Mouse (Mus musculus) mesoderm, embryonic 11.5 days (tissue): ENCODE measurements at regions not wholly inside any gene's neighbourhood (a gene's known extent, or its start where the extent isn't known, plus 50 kb on each side); places are given as distances from the start of the nearest gene placed in this dataset.

Source experiments
- DNase-seq: peaks from one replicate; pipeline ENCODE4 v3.0.0-alpha.2; 2012; ENCODE audit warnings: low read depth, low spot score

DNA sequence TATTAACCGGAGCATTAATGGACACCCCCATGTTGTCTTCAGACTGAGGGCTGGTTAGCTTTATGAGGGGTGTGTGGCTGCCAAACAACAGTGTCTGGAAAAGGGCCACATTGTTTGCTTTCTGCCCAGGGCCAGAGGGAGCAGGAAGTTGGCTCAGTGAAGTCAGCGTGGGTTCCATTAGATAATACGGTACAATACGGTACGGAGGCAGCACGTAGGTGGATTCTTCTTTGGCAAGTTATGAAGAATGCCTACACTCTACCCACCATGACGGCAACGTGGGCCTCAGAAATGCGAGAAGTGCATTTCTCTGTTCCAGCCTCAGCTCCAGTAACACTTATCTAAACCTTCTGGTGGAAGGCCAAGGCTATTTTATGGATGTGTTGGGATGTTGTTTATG is 108.2 kb downstream of the Gm10260 start:
- DNase-seq = no peak

DNA sequence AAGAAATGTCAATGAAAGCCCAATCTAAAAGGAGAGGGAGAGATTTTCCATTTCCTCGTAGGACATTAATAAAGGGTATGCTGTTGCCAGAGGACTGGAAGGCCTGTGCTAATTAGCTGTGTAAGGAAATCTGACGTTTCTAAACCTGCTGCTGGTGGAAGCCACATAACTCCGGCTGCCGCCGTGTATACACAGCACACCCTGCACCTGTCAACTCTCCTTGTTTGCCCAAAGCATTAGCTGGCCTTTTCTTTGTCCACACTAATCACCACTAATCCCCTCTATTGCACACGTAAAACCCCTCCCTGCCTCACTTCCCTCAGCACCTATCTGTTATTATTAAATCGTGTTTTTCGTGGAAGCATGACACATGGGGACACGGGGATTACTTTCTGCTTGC is 108.7 kb downstream of the Gm10260 start:
- no peak for DNase-seq

DNA sequence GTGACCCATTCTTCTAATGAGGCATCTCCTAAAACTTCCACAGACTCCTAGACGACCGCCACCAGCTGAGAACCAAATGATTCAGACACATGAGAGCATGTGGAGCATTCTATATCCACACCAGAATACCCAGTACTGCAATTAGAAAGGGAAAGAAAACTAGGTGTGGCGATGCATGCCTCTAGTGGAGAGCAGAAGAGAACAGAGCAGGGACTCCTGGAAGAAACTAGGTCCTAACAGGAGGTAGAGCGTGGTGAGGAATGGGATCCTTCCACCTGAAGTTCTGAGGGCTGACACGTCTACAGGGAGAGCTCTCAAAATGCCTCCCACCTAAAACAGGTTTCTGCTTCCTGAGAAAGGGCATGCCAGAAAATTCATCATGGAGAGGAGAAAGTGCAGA is 109.3 kb downstream of the Gm10260 start:
- no peak for DNase-seq

DNA sequence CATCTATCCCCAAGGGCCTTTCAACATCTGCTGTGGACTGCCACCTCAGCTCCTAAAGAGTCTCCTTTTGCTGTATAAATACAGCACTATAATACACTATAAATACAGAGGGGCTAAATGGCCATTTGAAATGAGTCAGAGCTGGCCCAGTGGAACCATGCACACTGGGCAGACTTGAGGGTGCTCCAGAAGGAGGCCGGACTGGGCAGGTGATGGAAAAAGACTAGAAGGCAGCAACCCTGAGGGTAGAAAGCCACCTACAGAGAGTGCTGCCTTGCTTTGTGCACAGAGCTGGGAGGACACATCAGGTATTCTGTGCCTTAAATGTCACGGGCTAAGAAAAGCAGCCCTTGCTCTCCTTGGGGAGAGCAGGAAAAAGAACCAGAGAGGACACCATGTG is 110.2 kb downstream of the Gm10260 start:
- no peak for DNase-seq

DNA sequence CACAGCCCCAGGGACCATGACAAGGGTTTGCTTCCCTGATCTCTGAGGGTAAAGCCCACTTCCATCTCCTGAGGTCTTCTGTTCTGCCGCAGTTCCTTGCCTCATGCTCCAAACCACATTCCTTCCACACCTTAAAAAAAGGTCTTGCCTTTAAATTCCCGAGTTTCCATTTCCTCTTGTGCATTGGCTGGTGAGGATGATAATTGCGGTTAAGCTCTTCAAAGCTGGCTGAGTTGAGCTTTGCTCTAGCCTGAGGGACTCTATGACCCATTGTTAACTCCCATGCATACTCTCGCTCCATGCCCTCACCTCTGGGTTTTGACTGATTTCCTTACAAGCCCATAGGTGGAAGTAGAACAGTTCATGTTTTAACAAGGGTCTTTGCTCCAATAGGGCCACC is 112.9 kb downstream of the Gm10260 start:
- DNase-seq = no peak

DNA sequence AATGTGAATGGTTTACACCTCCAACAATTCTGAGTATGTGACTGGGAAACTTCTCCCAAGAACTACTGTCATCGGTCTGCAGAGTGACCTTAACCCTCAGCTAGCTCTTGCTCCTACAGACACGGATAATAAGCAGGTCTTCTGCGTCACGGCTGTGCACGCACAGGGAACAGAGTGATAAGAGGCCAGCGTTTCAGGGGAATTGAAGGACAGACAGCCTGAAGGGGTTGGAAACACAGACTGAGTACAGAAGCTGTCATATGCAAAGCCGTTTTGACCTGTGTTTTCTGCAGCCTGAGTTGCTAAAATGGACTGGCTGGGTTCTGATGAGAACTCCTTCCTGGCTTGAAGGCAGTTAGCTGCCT is 114.4 kb downstream of the Gm10260 start:
- no peak for DNase-seq

DNA sequence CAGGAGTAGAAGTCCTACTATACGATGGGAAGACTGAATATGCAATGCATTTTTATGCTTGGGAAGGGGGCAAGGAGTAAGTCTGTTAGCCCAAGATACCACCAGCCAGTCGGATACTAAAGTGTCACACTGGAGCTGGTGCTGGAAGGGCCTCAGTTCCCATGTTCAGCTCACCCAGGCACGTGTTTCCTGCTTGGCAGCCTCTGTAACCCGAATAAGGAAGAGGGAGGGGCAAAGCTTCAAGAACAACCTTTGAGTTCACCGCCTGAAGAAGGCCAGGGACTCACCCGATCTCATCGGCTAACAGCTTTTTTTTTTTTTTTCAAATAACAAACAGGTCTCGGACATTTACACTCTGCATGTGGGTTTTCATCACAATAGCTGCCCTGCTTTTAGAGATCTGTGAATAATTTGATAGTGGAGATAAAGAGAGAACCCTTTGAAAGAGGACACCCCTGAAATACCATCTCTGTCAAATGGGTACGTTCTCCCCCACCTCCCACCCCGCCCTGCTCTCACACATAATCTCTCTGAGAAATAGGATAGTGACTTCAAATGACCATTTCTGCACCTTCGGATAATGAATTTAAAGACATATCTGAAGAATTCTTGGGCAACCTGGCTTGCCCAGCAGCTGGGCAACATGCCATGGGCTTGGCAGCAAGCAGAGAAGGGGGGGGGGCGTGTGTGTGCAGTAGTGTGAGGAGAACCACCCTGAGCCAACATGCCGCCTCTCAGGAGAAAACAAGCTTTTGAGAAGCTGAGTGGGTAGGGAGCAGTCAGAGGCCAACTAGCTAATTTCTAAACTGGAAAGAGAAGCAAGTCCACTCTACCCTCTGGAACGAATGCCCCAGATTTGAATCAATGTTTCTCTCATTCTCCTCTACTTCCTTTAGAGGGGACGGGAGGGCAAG is 115.1 kb downstream of the Gm10260 start:
- DNase-seq = no peak

DNA sequence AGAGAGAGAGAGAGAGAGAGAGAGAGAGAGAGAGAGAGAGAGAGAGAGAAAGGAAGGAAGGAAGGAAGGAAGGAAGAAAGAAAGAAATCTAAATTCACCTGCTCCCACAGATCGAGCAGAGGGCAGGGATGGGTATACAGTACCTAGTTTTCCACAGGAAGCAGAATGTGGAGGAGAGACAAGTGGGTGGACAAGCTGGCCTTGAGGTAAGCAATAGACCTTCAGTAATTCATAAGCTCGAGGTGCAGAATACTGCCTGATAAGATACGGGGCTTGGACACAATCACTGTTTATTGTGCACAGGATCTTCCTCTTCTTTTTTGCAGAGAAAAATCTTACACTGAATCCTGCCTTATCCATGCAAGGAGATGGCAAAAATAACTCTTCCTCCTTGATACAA is 120.2 kb downstream of the Gm10260 start:
- no peak for DNase-seq

DNA sequence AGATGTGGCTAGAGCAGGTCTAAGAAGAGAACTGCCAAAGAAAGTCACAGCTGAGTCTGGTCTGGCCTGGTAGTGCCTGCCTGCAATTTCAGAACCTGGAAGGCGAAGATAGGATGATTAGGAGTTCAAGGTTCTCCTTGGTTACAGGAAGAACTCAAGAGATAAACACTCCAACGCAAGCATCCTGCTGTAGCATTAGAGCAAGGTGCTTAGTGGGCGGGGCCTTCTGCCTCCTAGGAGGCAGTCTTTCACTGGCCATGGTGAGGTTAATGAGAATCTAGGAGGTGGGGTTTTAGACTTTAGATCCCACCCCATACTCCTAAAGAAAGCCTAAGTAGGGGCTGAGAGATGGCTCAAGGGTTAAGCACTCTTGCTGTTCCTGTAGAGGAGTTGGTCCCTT is 120.8 kb downstream of the Gm10260 start:
- no peak for DNase-seq

DNA sequence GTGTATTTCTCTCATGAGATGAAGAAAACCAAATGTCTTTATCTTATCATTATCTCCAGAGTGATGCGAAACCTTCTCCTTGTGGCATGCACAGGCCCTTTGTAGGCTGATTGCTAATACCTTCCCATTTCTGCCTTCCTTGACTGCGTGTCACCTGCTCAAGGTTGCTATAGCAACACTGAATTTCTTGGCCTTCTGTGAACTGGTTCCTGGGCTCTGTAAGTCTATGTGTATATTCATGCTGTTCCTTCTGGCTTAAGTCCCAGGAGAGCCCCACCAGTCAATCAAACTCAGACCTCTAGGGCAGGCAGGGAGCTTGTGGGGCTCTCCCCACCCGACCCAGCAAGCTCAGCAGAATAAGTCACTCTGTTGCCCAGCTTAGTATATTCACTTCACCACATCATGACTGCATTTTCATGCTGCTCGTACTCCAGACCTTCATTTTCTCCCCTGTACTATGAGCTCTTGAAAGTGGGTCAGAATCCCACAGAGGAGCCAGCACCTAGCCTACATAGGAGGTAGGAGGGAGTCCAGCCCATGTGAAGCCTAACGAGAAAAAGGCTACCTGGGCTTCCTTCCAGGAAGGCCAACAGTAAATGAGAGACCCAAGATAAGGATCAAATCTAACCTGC is 121.9 kb downstream of the Gm10260 start:
- DNase-seq = no peak

DNA sequence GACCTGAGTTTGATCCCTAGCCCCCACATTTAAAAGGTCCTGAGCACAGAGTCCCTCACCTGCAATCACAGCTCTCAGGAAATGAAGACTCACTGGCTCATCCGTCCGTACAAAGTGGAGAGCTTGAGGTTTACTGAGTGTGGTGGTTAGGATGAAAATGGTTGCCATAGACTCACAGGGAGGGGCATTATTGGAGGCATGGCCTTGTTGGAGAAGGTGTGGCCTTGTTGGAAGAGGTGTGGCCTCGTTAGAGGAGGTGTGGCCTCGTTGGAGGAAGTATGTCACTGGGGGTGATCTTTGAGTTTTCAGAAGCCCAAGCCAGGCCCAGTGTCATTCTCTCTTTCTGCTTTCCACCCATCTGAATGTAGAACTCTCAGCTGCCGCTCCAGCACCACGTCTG is 122.9 kb downstream of the Gm10260 start:
- DNase-seq = no peak

DNA sequence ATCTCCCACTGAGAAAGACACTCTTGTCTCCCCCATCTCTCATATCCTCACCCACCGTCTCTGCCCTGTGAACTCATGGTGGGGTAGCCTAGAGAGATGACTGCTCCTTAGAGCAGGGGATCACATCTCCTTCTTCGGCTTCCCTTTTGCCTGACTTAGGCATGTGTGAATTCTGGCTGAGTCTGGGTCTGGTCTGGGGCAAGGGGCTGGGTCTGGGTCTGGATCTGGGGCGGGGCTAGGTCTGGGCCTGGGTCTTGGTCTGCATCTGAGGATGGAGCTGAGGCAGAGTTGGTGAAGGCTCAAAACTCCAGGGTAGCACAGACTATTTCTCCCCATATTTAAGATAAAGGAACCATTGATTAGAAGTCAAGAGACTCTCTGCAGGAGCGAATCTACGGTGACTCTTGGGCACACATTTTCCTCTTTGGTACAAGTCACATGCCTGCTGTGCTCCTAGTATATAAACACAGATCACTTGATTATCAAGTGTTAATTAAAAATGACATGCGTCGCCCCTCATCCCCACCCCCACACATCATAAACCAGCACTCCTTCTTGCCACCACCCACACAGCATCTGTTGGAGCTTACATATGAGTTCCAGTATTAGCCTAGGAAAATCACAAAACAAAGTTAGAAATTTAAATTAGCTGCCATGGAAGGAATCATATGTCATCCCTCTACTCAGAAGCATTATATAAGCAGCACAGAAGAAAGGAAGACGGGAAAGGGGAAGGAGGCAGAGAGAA is 126.2 kb downstream of the Gm10260 start:
- no peak for DNase-seq

DNA sequence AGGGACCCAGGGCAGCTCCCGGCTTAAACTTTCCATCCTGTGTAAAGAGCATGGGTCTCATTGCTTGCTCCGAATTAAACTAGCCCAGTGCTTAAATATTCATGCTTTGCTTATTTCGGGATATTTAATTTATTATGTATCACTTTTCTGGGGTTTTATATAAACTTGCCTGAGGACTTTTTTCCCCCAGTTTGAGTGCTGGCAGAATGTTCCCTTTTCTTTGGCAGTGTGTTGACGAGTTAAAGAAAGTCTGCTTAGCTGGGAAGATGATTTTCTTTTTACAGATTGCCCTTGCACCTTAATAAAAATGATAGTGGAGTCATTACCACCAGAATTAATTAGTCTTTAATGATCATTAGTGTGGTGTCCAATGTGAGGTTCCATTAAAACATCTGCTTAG is 126.9 kb downstream of the Gm10260 start:
- DNase-seq = no peak

DNA sequence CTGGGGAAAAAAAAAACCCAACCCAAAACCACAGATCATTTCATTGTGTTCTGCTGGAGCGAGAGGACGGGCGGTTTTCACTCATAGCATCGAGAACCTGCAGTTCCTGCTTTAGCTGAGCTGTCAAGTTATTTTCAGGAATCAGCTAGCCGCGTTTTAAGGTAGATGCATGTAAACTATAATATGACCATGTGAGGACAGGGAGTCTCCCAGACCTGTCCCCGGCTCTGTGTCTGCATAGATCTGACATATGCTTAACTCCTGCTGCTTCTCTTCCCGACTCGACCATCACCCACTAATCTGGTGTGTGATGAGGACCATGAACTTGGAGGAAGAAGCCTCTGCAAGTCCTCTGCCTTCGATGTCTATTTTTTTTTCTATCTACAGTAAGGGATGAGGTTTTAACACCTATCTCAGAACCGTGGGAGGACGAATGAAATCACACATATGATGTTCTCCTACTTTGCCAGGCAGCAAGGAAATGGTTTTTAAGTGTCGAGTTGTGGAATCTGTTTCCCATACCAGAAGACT is 128.5 kb downstream of the Gm10260 start:
- no peak for DNase-seq

DNA sequence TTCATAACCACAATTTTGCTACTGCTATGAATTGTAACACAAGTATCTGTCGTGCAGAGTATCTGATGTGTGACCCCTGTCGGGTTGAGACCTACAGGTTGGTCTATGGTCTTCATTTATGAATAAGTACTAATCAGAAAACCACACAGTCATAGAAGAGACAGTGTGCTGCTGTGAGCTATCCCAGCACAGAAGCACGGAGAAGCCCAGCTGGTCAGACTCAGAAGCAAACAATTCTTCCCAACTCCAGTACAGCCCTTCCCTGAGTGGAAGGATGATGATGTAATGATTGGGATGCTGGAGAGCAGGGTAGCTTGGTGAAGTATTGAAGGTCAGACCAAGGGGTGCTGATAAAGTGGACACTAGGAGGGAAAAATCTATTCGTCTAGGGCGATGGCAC is 129.5 kb downstream of the Gm10260 start:
- DNase-seq = no peak

DNA sequence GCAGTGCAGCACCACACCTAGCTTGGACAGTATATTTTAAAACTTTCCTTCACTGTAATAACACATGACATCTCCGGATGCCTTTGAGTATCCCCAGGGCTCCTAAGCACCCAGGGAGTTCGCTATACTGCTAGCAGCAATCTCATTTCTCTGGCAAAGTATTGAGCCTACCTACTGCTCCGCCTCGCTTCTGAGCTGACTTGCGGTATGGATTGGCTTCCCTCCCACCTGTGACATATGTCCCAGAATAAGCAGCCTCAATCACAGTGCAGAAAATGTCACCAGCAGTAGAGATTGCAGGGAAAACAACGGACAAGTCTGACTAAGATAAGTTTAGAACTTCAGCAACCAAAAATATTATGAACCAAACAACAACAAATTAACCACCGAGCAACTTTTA is 131.8 kb downstream of the Gm10260 start:
- DNase-seq = no peak

DNA sequence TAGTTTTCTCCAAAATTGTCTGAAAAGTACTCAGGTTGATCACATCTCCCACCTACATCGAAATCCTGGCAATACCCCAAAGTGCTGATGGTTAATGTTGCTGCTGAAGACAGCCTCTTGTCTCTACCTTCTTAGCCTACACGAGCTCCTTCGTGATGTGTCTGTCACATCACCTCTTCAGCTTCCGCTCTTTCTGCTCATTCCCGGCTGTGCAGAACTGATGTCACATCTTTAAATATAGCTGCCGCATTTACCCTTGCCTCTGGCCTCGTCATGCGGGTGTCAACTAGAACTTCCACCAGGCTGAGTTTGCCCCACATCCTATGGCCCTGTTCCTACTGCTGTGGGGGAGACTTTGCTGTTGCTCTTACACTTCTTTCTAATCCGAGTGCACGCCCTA is 133.2 kb downstream of the Gm10260 start:
- no peak for DNase-seq

DNA sequence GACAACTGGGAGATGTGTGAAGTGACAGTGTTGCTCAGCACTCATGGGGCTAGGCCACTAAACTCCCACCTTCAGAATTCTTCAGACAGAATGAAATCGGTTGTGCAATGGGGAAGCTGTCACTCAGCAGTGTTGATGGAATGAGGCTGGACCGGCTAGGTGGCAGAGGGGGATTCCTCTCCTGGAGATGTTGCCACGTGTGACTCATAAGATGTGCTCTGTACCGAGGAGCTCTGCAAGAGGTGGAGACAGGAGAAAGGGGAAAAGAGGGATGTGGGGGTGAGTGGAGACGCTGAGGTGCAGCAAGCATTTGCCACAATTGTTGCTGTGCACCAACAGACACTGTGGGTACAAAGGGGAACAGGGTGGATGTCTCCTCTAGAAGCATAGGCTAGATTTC is 133.6 kb downstream of the Gm10260 start:
- no peak for DNase-seq

DNA sequence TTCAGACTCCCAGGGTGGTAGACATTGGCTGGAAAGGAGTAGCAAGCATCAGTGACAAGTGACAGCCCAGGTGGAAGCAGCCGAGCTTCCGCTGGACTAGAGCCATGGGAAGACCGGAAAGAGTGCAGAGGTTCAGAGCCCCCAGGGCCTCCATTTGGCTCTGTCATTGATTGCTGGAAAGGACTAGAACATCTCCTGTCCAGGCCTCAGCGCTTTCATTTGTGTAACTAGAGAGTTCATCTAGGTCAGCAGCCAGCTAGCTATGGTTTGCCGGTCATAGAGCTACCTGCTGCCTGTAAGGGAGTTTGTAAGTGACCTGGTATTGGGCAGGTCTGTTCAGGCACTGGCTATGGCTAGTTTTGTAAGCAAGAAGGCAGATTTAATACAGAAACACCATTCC is 134.3 kb downstream of the Gm10260 start:
- no peak for DNase-seq

DNA sequence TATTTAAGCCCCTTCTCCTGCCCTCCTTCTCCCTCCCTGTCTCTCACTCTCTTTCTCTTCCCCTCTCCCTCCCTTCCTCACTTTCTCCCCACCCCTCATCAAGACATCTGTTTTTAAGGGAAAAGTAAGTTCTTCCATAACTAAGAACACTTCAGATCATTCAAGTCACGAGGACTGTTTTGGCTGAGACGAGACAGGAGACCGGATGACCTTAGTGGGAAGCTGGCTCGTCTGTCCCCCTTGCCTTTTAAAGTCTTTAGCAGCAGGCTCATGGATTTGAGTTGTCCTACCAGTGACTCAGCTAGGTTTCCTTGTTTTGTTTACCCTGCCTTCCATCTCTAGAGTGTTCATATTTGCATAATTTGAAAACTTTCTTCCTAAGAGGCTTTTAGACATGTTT is 135.0 kb downstream of the Gm10260 start:
- DNase-seq = no peak

DNA sequence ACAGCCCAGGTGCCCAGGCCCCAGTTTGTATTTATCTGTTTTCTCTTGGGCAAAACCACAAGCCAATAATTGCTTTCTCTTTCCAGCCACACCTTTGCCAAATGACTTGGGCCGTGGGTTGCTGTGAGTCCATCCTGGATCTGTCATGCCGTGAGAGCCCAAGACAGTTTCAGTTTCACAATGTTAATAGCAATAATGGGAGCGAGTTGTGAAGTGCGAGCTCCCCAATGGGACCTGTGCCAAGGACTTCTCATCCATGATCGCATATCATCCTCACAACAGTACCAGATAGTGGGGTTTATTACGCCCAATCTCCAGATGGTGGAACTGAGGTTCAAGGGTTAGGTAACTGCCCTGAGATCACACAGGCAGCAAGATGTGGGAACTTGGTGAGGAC is 142.2 kb downstream of the Gm10260 start:
- no peak for DNase-seq

DNA sequence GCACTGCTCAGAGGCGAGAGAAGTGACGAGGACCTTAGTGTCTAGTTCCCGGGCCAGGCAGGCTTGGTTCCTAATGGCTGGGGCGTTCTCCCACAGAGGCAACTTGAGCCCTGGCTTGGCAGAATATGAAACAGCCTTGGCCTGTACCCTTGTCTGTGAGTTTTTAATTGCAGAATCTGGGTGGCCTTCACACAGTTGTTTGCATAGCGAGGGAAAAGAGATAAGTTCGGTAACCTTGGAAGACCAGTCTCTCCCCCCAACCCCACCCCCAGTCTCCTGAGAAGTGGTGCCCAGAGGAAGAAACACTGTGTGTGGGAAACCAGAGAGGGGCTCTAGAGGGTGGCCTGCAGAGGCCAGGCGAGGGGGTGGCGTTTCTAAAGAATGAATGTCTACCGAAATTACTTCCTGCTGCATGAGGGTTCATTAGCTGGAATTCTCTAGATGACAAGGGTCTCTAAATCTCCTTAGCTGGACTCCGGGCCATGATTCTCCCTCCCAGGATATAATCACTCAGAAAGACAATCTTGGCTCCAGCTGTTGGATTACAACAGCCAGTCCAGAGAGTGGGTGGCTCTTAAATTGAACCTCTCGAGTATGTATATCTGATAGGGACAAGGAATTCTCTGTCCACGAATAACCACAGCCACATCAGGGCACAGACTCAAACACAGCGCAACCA is 142.8 kb downstream of the Gm10260 start:
- DNase-seq = peak; percentile 30
